Mouse (Mus musculus) kidney, adult 2 months (tissue): ENCODE results near the gene Acsf2. TPM values are rescaled to one million over a fixed set of nuclear protein-coding genes. Genes with fewer than 3 reads are reported as not detected.
A peak's percentile ranks its signal among the peaks of the same experiment; 100 is the strongest.

Experiments used
- DNase-seq: peaks from one replicate; pipeline ENCODE4 v3.0.0; 2021
- H3K27ac ChIP-seq: fragments of 200-500 bp; 2 replicates; pipeline ENCODE4 v1.5.1; 2012; ENCODE audit warnings: low read depth, low read length, control low read depth, inconsistent platforms; ENCODE audit not compliant: insufficient read depth
- H3K27me3 ChIP-seq: fragments of 200-500 bp; replicated peaks from 2 replicates; pipeline ENCODE4 v1.6.1; 2012; ENCODE audit warnings: mild to moderate bottlenecking, moderate library complexity, low read length, inconsistent platforms; ENCODE audit not compliant: control insufficient read depth, insufficient read depth
- H3K36me3 ChIP-seq: fragments of 200-500 bp; 2 replicates; pipeline ENCODE4 v1.6.1; 2012; ENCODE audit warnings: mild to moderate bottlenecking, moderate library complexity, low read length, inconsistent platforms; ENCODE audit not compliant: control insufficient read depth, insufficient read depth
- H3K4me1 ChIP-seq: fragments of 200-500 bp; 2 replicates; pipeline ENCODE4 v1.6.1; 2011; ENCODE audit warnings: low read length; ENCODE audit not compliant: control insufficient read depth, insufficient read depth
- H3K4me3 ChIP-seq: fragments of 200-500 bp; 2 replicates; pipeline ENCODE4 v1.5.1; 2011; ENCODE audit warnings: mild to moderate bottlenecking, low read depth, low read length, control low read depth; ENCODE audit not compliant: insufficient read depth
- CTCF ChIP-seq: fragments of 200-500 bp; conservative IDR thresholded peaks from 2 replicates; pipeline ENCODE4 v1.5.1; 2011; ENCODE audit warnings: low read depth, mild to moderate bottlenecking, control low read depth, low read length, moderate library complexity, mixed read lengths; ENCODE audit not compliant: insufficient read depth, insufficient read length
- POLR2A ChIP-seq: fragments of 200-500 bp; IDR thresholded peaks from one replicate; pipeline ENCODE4 v1.6.1; 2011; ENCODE audit warnings: low read depth, low read length, control low read depth
- WGBS: fragments of 180-500 bp; shearing (Covaris S2); methylation state at CpG from one replicate; pipeline ENCODE4 v1.1.7; 2018; 5-methylcytosine and 5-hydroxymethylcytosine counted together
- polyA plus RNA-seq: library from polyadenylated mRNA; depleted of rRNA; stranded (reverse); fragments of >200 nt; gene quantifications from 2 replicates; pipeline ENCODE4 v1.2.3, GENCODE M21; 2012

The Acsf2 gene
- polyA plus RNA-seq, 1 experiment, result 36.2 TPM

- 73% methylated on average over 7 of the region's 7 CpGs for WGBS
- no peaks in the 10 kb centered on the region for H3K36me3 ChIP-seq
- H3K27ac ChIP-seq, result no peak overlapping the region
- no peaks in the 10 kb centered on the region for H3K27me3 ChIP-seq
- peaks cover 14% of the 10 kb centered on the region for H3K4me1 ChIP-seq
- TF ChIP-seq CTCF (no peak), POLR2A (no peak)
- H3K4me3 ChIP-seq, result no peak overlapping the region
- DNase-seq, result peak; percentile 29
Observed at GRCm38 (mm10) chr11:94596311-94596852, 5.3 kb downstream of the Acsf2 start.

GRCm38 (mm10) chr11:94587511-94587910, 14.2 kb downstream of the Acsf2 start:
- TF ChIP-seq CTCF (no peak), POLR2A (no peak)
- Histone ChIP-seq H3K4me1 (peaks cover 4% of the 10 kb centered on the region), H3K4me3 (no peak overlapping the region), H3K27ac (no peak overlapping the region), H3K36me3 (no peaks in the 10 kb centered on the region), H3K27me3 (no peaks in the 10 kb centered on the region)
- DNase-seq, result no peak
- 65% methylated on average over 6 of the region's 6 CpGs for WGBS

- Histone ChIP-seq H3K27me3 (no peaks in the 10 kb centered on the region), H3K4me1 (no peaks in the 10 kb centered on the region), H3K27ac (no peak overlapping the region), H3K4me3 (no peak overlapping the region), H3K36me3 (no peaks in the 10 kb centered on the region)
- no peak for TF ChIP-seq POLR2A
- no peak for TF ChIP-seq CTCF
- WGBS, result 87% methylated on average over 9 of the region's 9 CpGs
- no peak for DNase-seq
Observed at GRCm38 (mm10) chr11:94585091-94585490, 16.6 kb downstream of the Acsf2 start.

GRCm38 (mm10) chr11:94580111-94580740, 21.4 kb downstream of the Acsf2 start:
- no peak for DNase-seq
- H3K27ac ChIP-seq, result no peak overlapping the region
- no peak overlapping the region for H3K4me3 ChIP-seq
- H3K36me3 ChIP-seq, result no peaks in the 10 kb centered on the region
- 87% methylated on average over 5 of the region's 5 CpGs for WGBS
- H3K4me1 ChIP-seq, result no peaks in the 10 kb centered on the region
- TF ChIP-seq CTCF (no peak), POLR2A (no peak)
- H3K27me3 ChIP-seq, result no peaks in the 10 kb centered on the region

GRCm38 (mm10) chr11:94576361-94576760, 25.3 kb downstream of the Acsf2 start:
- WGBS, result 59% methylated on average over 9 of the region's 9 CpGs
- H3K27ac ChIP-seq, result no peak overlapping the region
- no peaks in the 10 kb centered on the region for H3K27me3 ChIP-seq
- H3K4me3 ChIP-seq, result no peak overlapping the region
- H3K4me1 ChIP-seq, result no peaks in the 10 kb centered on the region
- DNase-seq, result peak; percentile 87
- H3K36me3 ChIP-seq, result no peaks in the 10 kb centered on the region
- TF ChIP-seq POLR2A, result no peak
- TF ChIP-seq CTCF, result no peak

GRCm38 (mm10) chr11:94575036-94575435, 26.6 kb downstream of the Acsf2 start:
- H3K4me1 ChIP-seq, result no peaks in the 10 kb centered on the region
- DNase-seq, result no peak
- H3K27ac ChIP-seq, result no peak overlapping the region
- H3K36me3 ChIP-seq, result no peaks in the 10 kb centered on the region
- H3K4me3 ChIP-seq, result no peak overlapping the region
- H3K27me3 ChIP-seq, result no peaks in the 10 kb centered on the region
- WGBS, result 74% methylated on average over 2 of the region's 2 CpGs
- TF ChIP-seq POLR2A, result no peak
- TF ChIP-seq CTCF, result no peak

GRCm38 (mm10) chr11:94574560-94574959, 27.1 kb downstream of the Acsf2 start:
- H3K27me3 ChIP-seq, result no peaks in the 10 kb centered on the region
- H3K4me1 ChIP-seq, result no peaks in the 10 kb centered on the region

More at GRCm38 (mm10) chr11:94574560-94574959, 27.1 kb downstream of the Acsf2 start:
- TF ChIP-seq CTCF (0 out of 2 replicates have a peak, but pooled peaks have one; percentile 7), POLR2A (no peak)
- DNase-seq, result no peak
- H3K27ac ChIP-seq, result no peak overlapping the region
- H3K36me3 ChIP-seq, result no peaks in the 10 kb centered on the region
- H3K4me3 ChIP-seq, result no peak overlapping the region
- WGBS, result 32% methylated on average over 6 of the region's 7 CpGs
